Mouse (Mus musculus): ENCODE measurements around the gene Mmrn2. TPM values are rescaled to one million over a fixed set of nuclear protein-coding genes. Genes with fewer than 3 reads are reported as not detected.

The Mmrn2 gene
- polyA plus RNA-seq, 1 experiment from 2014 or later, result 28.8 TPM

- Histone ChIP-seq H3K27ac (replicated peaks in 1 of 2; ENCODE audit: control insufficient read depth in 1 of 2, insufficient read depth in 1 of 2, low read depth in 2 of 2, low read length in 2 of 2) (no peak overlapping the region), H3K9me3 (ENCODE audit: control insufficient read depth, low read length) (no peaks in the 10 kb centered on the region), H3K4me1 (ENCODE audit: control insufficient read depth in 2 of 2, insufficient read depth in 2 of 2, low read length in 2 of 2) (peaks cover 2 to 26% of the 10 kb centered on the region in 2 experiments; a peak in 3 of 4 replicates), H3K27me3 (ENCODE audit: control insufficient read depth, insufficient read depth, low read length) (no peaks in the 10 kb centered on the region), H3K4me2 (ENCODE audit: low read length) (no peak overlapping the region), H3K9ac (ENCODE audit: low read length) (no peak overlapping the region), H3K36me3 (ENCODE audit: control insufficient read depth, insufficient read depth, low read length) (peaks cover 25% of the 10 kb centered on the region), H3K4me3 (ENCODE audit: control insufficient read depth in 1 of 2, insufficient read depth in 1 of 2, low read depth in 1 of 2, low read length in 2 of 2) (no peak overlapping the region)
- WGBS, result 74% methylated on average over 5 of the region's 5 CpGs
- no peak for ATAC-seq (ENCODE audit: insufficient number of reproducible peaks, insufficient read depth, low FRiP score, low read depth)
These were observed 75.2 kb downstream of the Mmrn2 start for GRCm38 (mm10) chr14:34450451-34450850.

DNA sequence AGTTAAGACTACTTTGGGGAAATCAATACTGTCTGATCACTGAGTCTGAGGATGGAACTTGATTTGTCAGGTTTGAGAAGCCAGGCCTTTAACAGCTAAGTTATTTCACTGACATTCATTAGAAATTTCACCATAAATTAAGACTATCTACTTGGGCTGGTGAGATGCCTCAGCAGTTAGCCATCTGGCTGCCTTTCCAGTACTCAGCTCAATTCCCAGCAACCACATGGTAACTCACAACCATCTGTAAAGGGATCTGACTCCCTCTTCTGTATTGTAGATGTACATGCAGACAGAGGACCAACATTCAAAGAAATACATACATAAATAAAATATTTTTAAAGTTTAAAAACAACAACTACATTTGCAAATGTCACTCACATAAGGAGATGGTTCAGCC is 76.6 kb downstream of the Mmrn2 start:
- H3K27me3 ChIP-seq (ENCODE audit: control insufficient read depth, insufficient read depth, low read length), result no peaks in the 10 kb centered on the region
- no peak overlapping the region for H3K27ac ChIP-seq (replicated peaks in 1 of 2; ENCODE audit: control insufficient read depth in 1 of 2, insufficient read depth in 1 of 2, low read depth in 2 of 2, low read length in 2 of 2)
- no peaks in the 10 kb centered on the region for H3K9me3 ChIP-seq (ENCODE audit: control insufficient read depth, low read length)
- peaks cover 25% of the 10 kb centered on the region for H3K36me3 ChIP-seq (ENCODE audit: control insufficient read depth, insufficient read depth, low read length)
- H3K4me2 ChIP-seq (ENCODE audit: low read length), result no peak overlapping the region
- H3K4me1 ChIP-seq (ENCODE audit: control insufficient read depth in 2 of 2, insufficient read depth in 2 of 2, low read length in 2 of 2), result peaks cover 2 to 26% of the 10 kb centered on the region in 2 experiments; a peak in 3 of 4 replicates
- no peak for ATAC-seq (ENCODE audit: insufficient number of reproducible peaks, insufficient read depth, low FRiP score, low read depth)
- H3K9ac ChIP-seq (ENCODE audit: low read length), result no peak overlapping the region
- H3K4me3 ChIP-seq (ENCODE audit: control insufficient read depth in 1 of 2, insufficient read depth in 1 of 2, low read depth in 1 of 2, low read length in 2 of 2), result no peak overlapping the region

- no peaks in the 10 kb centered on the region for H3K27me3 ChIP-seq (ENCODE audit: control insufficient read depth, insufficient read depth, low read length)
- H3K4me3 ChIP-seq (ENCODE audit: control insufficient read depth in 1 of 2, insufficient read depth in 1 of 2, low read depth in 1 of 2, low read length in 2 of 2), result no peak overlapping the region
- peaks cover 35% of the 10 kb centered on the region for H3K36me3 ChIP-seq (ENCODE audit: control insufficient read depth, insufficient read depth, low read length)
- ATAC-seq (ENCODE audit: insufficient number of reproducible peaks, insufficient read depth, low FRiP score, low read depth), result no peak
- H3K4me2 ChIP-seq (ENCODE audit: low read length), result no peak overlapping the region
- H3K4me1 ChIP-seq (ENCODE audit: control insufficient read depth in 2 of 2, insufficient read depth in 2 of 2, low read length in 2 of 2), result peaks cover 2 to 35% of the 10 kb centered on the region in 2 experiments; a peak in 3 of 4 replicates
- H3K9me3 ChIP-seq (ENCODE audit: control insufficient read depth, low read length), result no peaks in the 10 kb centered on the region
- peak overlapping the region; percentile 36 to 74 for H3K27ac ChIP-seq (replicated peaks in 1 of 2; ENCODE audit: control insufficient read depth in 1 of 2, insufficient read depth in 1 of 2, low read depth in 2 of 2, low read length in 2 of 2)
- H3K9ac ChIP-seq (ENCODE audit: low read length), result no peak overlapping the region
- 29% methylated on average over 6 of the region's 6 CpGs for WGBS
These were observed 78.4 kb downstream of the Mmrn2 start for GRCm38 (mm10) chr14:34453648-34454047.

Other genes starting within 250 kb of the Mmrn2 start
- 0.05 and 0.16 TPM in 2 replicates for gene Npy4r, start 223.0 kb upstream of the Mmrn2 start, polyA plus RNA-seq (2014; fragmentation: Nextera tagmentation; extraction: Ambion mirVana)
- 0.08 and 0.20 TPM in 2 replicates for gene Gprin2, start 173.8 kb upstream of the Mmrn2 start, polyA plus RNA-seq (2014; fragmentation: Nextera tagmentation; extraction: Ambion mirVana)
- 0.13 and 0.23 TPM in 2 replicates for gene Syt15, start 155.9 kb upstream of the Mmrn2 start, polyA plus RNA-seq (2014; fragmentation: Nextera tagmentation; extraction: Ambion mirVana)
- 7.1 and 7.3 TPM in 2 replicates for gene Shld2, start 65.0 kb upstream of the Mmrn2 start, polyA plus RNA-seq (2014; fragmentation: Nextera tagmentation; extraction: Ambion mirVana)
- 65.4 and 68.0 TPM in 2 replicates for gene Glud1, start 64.7 kb upstream of the Mmrn2 start, polyA plus RNA-seq (2014; fragmentation: Nextera tagmentation; extraction: Ambion mirVana)
- not detected in 2 replicates for gene Fam25c, start 20.0 kb upstream of the Mmrn2 start, polyA plus RNA-seq (2014; fragmentation: Nextera tagmentation; extraction: Ambion mirVana)
- gene Sncg, start 676 bp upstream of the Mmrn2 start, polyA plus RNA-seq (2014; fragmentation: Nextera tagmentation; extraction: Ambion mirVana), result 2.0 and 4.3 TPM in 2 replicates
- 44.2 and 49.0 TPM in 2 replicates for gene Bmpr1a, start 127.9 kb downstream of the Mmrn2 start, polyA plus RNA-seq (2014; fragmentation: Nextera tagmentation; extraction: Ambion mirVana)
- gene 9230112D13Rik, start 147.3 kb downstream of the Mmrn2 start, polyA plus RNA-seq (2014; fragmentation: Nextera tagmentation; extraction: Ambion mirVana), result not detected in 2 replicates
- gene Ldb3, start 213.2 kb downstream of the Mmrn2 start, polyA plus RNA-seq (2014; fragmentation: Nextera tagmentation; extraction: Ambion mirVana), result 301 and 314 TPM in 2 replicates
- gene Opn4, start 224.7 kb downstream of the Mmrn2 start, polyA plus RNA-seq (2014; fragmentation: Nextera tagmentation; extraction: Ambion mirVana), result 5.0 and 5.2 TPM in 2 replicates

All from heart, embryonic 14.5 days (tissue).